Mouse (Mus musculus): ENCODE data around the gene Lmln.

- no peak for TF ChIP-seq POLR2A (IDR thresholded peaks at IDR 0.05; ENCODE audit: low read depth, low read length)
- no peak for TF ChIP-seq CTCF (conservative IDR thresholded peaks at IDR 0.05 in 1 of 2, IDR thresholded peaks at IDR 0.05 in 1 of 2; ENCODE audit: low read depth in 2 of 2, low read length in 2 of 2)
- TF ChIP-seq ZNF384 (IDR thresholded peaks at IDR 0.05; ENCODE audit: low read depth, low read length), result no peak
- no peak for TF ChIP-seq HCFC1 (IDR thresholded peaks at IDR 0.05; ENCODE audit: low read depth, low read length)
- TF ChIP-seq ZKSCAN1 (IDR thresholded peaks at IDR 0.05; ENCODE audit: borderline replicate concordance, low read depth, low read length), result no peak
- no peak for TF ChIP-seq POLR2AphosphoS2 (IDR thresholded peaks at IDR 0.05; ENCODE audit: low read depth, low read length)
- TF ChIP-seq BHLHE40 (IDR thresholded peaks at IDR 0.05; ENCODE audit: low read depth, low read length), result no peak
- no peak for TF ChIP-seq E2F4 (IDR thresholded peaks at IDR 0.05; ENCODE audit: insufficient replicate concordance, low read depth, low read length)
- no peak for TF ChIP-seq EP300 (IDR thresholded peaks at IDR 0.05; ENCODE audit: low read length)
- no peak for TF ChIP-seq JUND (conservative IDR thresholded peaks at IDR 0.05; ENCODE audit: low read depth, low read length)
- TF ChIP-seq JUN (IDR thresholded peaks at IDR 0.05; ENCODE audit: insufficient read depth, low read depth, low read length), result no peak
- no peak for TF ChIP-seq TCF12 (IDR thresholded peaks at IDR 0.05; ENCODE audit: low read depth, low read length)
- no peak for TF ChIP-seq GABPA (IDR thresholded peaks at IDR 0.05; ENCODE audit: insufficient replicate concordance, low read depth, low read length)
- TF ChIP-seq USF1 (IDR thresholded peaks at IDR 0.05; ENCODE audit: low read depth, low read length), result no peak
Observed at GRCm38 (mm10) chr16:33151558-33151957, 89.2 kb downstream of the Lmln start.
